Comparison of ENCODE assay signal across 21 mouse cellular contexts in the genomic region with DNA sequence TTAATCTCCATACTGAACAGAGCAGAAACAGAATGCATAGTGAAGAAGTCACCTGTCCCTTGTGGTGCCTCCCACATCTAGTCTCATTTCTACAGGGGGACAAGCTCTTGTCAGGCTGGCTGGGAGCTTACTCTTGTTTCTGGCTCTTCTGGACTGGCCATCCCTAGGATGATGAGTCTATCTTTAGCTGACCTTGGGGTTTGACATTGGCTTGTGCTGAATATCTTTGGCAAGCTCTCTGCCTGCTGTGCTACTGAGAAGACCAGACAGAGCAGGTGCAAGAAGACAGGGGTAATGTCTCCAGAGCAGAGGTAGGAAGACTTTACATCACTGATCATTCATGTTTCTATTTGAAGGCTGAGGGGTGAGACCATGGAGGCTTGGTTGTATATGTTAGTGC. TPM values are rescaled to one million over a fixed set of nuclear protein-coding genes. Genes with fewer than 3 reads are reported as not detected.
DNase-seq lines count a peak whose midpoint lies in the region; ATAC-seq lines count a peak whose summit lies in the region.
"Had no signal": no experiment of that assay in that cellular context is flagged by ENCODE, and none has a peak within 500 bp of the region (broad histone marks: within the 10 kb centered on the region; RNA-seq: fewer than 3 reads in every experiment).

No protein-coding gene starts in this region.

- peak; percentile 24 to 28 for DNase-seq in cerebellum, postnatal 10 days
- DNase-seq in heart, adult 8-10 months (ENCODE audit: low spot score) = peak; percentile 6
- DNase-seq in heart, postnatal 36 days = no peak
- DNase-seq in left cerebral cortex, postnatal 4 days = peak; percentile 3
- DNase-seq in left cerebral cortex, postnatal 36 days (ENCODE audit: low spot score in 2 of 2) = no peak
- DNase-seq: adrenal gland, postnatal 10 days; cerebellum, adult 18-20 months; cerebellum, adult 9-10 months; cerebellum, postnatal 25 days; forebrain, postnatal 0 days; gastrocnemius, adult 2 months; gastrocnemius, postnatal 14 days; kidney, adult 11 months; kidney, adult 8-10 months had no signal

- no peak for ATAC-seq in cerebellum, adult (ENCODE audit: insufficient number of reproducible peaks, low FRiP score, low TSS enrichment)
- ATAC-seq: CD4-positive, CD25-positive, alpha-beta regulatory T cell, adult 4 months; forebrain, embryonic 14.5 days; forebrain, postnatal 0 days; hindbrain, embryonic 16.5 days; intestine, embryonic 15.5 days had no signal

- intact Hi-C loops in heart, postnatal 36 days (cut with DNase I) = no loop called here
- intact Hi-C loops in left cerebral cortex, postnatal 4 days (cut with DNase I) = no loop called here
- intact Hi-C loops in left cerebral cortex, postnatal 36 days (cut with DNase I) = no loop called here

RNA-seq across cellular contexts. Expression of a gene that starts 29.5 kb away (rescaled TPM):
- under 1 TPM in 3 of 4 experiments, not detected in 1; 0.28 to 0.43 (median 0.41) TPM for total RNA-seq in heart, adult 8-10 months (2022)
- total RNA-seq in heart, postnatal 36 days (2021) = 1 to 10 TPM in 1 of 2 experiments, under 1 TPM in 1; 0.27 to 1.3 TPM
- 1 to 10 TPM; 7.4 to 7.5 TPM for total RNA-seq in left cerebral cortex, postnatal 4 days (2021)
- total RNA-seq in left cerebral cortex, postnatal 36 days (2021) = 1 to 10 TPM; 6.3 to 9.3 TPM
- total RNA-seq: common myeloid progenitor, adult 5-6 weeks; MEL had no signal

Comparison
In these comparisons a context has a peak if more than half of its experiments do, and no peak if none do; other contexts are left out.
1. DNase-seq: peak in cerebellum, postnatal 10 days (2 of 2), heart, adult 8-10 months (single experiment) and left cerebral cortex, postnatal 4 days (single experiment); none in heart, postnatal 36 days (0 of 2) and left cerebral cortex, postnatal 36 days (0 of 2).